Mouse (Mus musculus) urinary bladder, adult 2 months (tissue): Measurements from ENCODE around the gene Brd2. TPM values are rescaled to one million over a fixed set of nuclear protein-coding genes. Genes with fewer than 3 reads are reported as not detected.

ENCODE experiments used
- DNase-seq: peaks from one replicate; pipeline ENCODE4 v3.0.0; 2022; ENCODE audit warnings: low spot score
- polyA plus RNA-seq: library from polyadenylated mRNA; depleted of rRNA; stranded (reverse); fragments of >200 nt; gene quantifications from 2 replicates; pipeline ENCODE4 v1.2.3, GENCODE M21; 2012

Gene Brd2
- polyA plus RNA-seq, 1 experiment: 135 TPM

DNA sequence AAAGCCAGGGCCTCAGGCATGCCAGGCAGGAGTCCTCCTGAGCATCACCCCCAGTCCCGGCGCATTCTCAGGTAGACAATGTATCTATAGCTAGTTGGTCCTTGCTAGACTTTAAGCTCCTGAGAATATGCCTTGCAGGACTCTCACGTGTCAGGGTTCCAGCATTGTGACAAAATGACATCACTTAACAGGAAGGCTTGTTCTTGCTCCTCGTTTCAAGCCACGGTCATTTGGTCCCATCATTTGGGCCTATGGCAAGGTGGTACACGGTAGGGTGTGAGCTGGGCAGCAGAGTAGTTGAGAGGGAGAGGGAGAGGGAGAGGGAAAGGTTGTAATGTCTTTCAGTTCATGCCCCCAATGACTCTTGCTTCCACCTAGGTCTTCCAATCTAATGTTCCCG lies 9.5 kb upstream of the Brd2 start:
- DNase-seq: no peak

- DNase-seq: no peak
Measured at GRCm38 (mm10) chr17:34130073-34130947, 7.9 kb upstream of the Brd2 start.

DNA sequence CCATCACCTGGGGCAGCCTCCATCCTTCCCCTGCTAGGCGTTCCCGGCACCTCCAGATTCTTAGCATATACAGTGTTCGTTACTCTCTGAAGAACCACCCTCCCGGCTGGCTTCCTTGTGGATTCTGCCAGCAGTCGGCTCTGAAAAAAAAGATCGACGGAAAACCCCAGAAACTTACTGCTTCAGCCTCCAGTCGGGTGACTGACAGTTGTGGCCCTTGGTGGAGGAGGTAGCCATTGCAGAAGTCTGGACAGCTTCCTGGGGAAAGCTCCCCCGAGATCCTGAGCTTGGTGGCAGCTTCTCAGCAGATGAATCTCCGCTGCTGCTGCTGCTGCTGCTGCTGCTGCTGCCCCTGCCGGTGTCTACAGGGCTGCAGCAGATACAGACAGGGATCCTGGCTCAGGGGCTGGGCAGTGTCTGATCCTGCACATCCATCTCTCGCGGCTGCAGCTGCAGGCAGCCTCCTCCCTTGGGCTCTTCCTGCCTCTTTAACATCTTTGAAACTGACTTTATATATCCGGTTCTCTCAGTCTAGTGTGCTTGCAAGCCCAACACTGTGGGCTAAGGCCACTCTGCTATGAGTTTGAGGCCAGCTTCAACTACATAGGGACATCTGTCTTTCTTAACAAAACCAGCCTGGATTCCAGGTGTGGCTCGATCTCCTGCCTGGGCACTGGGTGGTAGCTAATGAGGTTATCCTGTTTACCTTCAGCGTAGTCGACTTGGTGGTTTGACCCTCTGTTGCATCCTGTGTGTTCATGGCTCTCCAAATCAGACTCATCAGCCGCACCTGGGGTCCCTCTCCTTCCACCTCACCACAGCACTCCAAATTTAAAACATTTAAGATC lies 6.7 kb upstream of the Brd2 start:
- DNase-seq: no peak

- no peak for DNase-seq
Measured at GRCm38 (mm10) chr17:34128264-34128937, 6.0 kb upstream of the Brd2 start.

GRCm38 (mm10) chr17:34127475-34127874 lies 5.0 kb upstream of the Brd2 start:
- DNase-seq: no peak

DNA sequence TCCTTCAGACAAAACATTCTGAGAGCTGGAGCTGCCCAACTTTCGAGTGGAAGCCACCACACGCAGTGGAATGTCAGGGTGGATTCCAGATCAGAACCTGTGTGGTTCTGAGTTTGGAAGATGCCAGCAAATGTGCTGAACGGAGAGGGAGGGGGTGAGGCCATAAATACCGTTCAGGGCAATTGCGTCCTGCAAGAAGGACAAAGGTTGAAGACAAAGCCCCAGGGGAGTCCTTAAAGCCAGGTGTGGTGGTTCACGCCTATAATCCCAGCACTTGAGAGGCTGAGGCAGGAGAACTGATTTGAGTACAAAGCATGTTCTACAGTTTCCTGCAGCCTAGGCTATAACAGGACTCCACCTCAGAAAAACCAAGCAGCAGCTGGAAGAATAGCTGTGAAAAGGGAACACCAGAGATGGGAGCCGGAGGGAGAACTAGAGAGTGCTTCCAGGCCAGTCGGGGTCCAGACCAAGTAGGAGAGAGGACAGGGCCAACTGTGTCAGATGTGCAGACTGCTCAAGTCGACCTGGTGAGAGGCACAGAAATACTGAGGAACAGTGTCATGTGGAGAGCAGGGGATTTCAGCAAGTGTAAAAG lies 4.5 kb upstream of the Brd2 start:
- no peak for DNase-seq

GRCm38 (mm10) chr17:34124649-34125048 lies 2.2 kb upstream of the Brd2 start:
- DNase-seq: no peak

DNA sequence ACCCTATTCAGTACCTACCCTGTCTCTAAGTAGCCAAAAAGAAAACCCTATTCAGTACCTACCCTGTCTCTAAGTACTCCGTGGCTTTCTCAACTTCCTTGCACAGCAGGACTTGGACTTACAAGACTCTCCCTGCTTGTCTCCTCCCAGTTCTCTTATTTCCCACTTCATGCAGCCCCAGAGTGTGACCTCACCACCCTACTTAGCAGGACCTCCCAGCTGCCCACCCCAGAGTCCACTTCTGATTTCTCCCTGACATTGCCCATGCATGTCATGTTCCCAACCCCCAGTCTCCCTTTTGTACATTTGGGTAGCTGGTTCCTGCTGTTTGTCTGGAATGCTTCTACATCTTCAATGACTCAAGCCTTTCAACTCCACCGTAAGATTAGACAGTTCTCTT lies 1.1 kb upstream of the Brd2 start:
- no peak for DNase-seq

DNA sequence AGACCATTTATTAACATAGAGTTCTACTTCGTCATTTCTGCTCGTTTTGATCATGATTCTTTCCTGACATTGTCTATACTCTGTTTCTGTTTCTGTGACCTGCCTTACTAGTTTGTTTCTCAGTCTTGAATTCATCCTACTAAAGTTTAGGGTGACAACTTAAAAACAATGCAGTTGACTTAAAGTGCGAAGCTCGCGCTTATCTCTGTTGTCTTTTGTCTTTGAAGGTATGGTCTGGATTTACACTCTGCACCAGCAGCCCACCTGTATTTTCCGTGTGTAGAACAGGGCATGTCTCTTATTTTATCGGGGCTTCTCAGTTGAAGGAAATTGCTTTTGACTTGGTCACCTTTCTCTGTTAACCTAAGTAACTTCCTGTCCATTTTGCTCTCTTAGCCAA lies 677 bp upstream of the Brd2 start:
- no peak for DNase-seq

GRCm38 (mm10) chr17:34121879-34122187 lies 601 bp downstream of the Brd2 start:
- no peak for DNase-seq

GRCm38 (mm10) chr17:34121172-34121878 lies 1.1 kb downstream of the Brd2 start:
- peak; percentile 86 for DNase-seq

DNA sequence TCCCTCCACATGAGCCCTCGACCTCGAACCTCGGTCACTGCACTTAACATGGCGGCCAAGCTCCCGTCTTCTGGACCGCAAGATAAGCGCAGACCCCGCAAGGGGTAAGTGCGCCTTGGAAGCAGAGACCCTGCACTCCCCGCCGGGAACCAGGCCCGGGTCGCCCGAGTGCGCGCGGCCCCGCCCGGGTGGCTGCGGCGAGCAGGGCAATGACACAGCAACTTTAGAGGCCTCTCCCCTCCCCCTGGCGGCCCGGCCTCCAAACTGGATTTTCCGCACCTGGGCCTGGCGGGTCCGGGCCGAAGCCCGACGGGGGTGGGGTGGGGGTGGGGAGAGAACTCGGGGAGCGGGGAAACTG lies 1.6 kb downstream of the Brd2 start:
- peak; percentile 87 for DNase-seq

GRCm38 (mm10) chr17:34120180-34120723 lies 2.2 kb downstream of the Brd2 start:
- DNase-seq: peak; percentile 74

DNA sequence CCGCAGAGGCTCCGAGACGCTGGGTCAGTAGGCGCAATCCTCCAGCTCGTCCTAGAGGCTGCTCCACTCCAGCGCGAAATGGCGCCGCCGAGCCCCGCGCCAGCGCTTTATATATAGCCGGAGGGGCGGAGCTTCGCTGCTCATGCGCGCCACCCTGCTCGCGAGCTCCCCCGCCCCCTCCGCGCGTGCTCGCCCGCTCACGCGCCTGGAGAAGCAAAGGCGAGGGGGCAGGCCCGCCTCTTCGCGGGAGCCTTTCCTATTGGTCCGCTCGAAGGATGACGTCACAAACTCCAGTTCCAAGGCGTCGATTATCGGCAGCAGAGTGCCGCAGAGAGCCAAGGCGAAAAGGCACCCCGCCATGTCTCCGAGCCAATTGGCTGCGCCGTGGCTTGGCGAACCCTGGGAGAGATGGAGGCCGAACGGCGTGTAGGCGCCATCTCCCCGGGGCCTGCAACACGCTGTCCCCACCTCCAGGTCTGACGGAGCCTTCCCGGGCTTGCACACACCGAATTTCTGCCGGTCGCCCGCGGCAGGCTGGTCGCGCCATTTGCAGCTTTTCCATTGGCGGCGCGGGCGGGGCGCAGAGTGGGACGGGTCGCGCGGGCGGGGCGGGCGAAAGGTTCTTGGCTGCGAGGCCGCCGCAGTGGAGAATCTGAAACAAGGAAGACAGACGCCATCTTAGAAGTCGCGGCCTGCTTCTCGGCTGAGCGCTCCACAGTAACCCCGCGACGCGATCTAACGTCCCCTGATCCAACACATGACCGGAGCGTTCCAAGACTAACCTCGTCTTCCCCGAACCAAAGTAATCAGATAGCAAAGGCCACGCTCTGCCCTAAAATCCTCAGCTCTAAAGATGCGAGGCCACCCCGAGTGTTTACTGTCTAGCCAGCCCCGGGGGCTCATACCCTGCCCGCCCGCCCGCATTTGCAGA lies 2.9 kb downstream of the Brd2 start, which contains the start of gene H2-DMa:
TSS of gene H2-DMa (plus strand) at position 293 of the 931 bp plus-strand sequence.
- peak; percentile 100 for DNase-seq

DNA sequence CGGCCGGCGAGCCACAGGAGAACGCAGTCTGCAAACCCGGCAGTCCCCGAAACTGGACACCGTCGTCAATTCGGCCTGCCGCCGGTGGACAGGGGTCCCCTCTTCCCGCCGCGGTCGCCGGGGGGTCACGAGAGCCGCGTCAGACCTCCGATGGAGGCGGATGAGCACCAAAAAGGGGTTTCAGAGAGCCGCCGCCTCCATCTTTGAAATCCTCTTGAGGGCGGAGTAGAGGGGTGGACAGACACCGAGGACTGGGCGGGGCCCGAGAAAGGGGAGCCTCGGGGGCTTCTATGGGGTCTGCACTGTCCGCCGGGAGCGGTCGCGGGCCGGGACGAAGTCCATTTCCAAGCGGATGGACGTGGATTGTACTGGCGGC lies 3.6 kb downstream of the Brd2 start:
- DNase-seq: no peak

DNA sequence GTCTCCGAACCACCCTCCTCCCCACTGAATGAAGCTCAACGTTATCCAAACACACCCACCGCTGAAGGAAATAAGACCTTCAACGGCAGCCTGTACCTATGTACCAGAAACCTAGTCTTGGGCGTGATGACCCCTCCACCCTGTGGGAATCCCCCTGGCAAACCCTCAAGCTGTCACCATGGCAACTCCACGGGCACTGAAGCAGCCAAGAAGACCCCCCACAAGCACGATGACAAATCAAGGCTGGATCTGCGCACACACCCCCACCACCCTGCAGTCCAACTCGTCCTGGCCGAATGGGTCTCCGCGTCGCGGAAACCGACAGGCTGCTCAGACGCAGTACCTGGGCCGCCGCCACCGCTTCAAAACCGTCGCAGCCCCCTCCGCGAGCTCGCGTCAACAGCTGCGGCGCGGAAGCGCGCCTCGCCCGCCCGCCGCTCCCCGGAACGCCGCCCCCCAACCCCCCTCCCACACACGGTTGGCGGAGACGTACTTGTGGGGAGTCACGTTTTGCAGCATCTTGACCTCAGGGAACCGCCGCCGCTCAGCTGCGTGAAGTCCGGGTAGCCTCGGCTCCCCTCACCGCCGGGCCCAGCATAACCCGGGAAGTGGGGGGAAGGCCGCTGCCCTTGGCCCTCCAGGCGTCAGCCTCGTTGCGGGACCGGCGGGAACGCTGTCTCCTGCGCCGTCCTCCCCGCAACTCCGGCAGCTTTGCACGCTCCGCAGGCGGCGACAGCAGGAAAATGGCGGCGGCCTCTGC lies 4.1 kb downstream of the Brd2 start:
- peak; percentile 38 for DNase-seq

DNA sequence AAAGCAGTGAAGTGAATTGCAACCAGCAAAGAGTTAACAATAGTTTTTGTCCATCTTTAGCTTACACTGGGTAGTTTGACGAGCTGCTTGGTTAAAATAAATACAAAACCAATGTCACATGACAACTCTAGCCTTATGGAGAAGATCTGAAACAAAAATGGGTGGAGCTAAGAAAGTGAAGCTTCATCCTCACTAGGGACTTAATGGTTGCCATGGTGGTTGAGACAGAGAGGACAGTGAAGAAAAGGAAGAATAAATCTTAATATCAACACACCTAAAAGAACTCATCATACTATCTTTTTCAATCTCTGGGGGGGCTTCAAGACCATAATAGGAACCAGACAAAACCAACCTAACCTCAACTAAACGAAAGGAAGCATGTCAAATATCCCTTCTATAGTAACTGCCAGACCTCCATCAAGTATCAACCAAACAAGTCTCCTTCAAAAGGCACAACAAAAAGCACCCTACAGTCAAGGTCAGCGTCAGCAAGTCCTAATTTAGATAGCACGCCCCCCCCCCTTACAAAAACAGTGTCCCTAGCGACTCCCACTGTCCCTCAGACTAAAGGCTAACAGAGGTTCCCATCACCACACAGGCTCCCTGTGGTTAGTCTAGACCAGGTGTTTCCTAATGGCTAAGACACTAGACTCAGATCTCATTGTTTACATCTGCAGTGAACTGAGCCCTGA lies 4.9 kb downstream of the Brd2 start:
- no peak for DNase-seq

DNA sequence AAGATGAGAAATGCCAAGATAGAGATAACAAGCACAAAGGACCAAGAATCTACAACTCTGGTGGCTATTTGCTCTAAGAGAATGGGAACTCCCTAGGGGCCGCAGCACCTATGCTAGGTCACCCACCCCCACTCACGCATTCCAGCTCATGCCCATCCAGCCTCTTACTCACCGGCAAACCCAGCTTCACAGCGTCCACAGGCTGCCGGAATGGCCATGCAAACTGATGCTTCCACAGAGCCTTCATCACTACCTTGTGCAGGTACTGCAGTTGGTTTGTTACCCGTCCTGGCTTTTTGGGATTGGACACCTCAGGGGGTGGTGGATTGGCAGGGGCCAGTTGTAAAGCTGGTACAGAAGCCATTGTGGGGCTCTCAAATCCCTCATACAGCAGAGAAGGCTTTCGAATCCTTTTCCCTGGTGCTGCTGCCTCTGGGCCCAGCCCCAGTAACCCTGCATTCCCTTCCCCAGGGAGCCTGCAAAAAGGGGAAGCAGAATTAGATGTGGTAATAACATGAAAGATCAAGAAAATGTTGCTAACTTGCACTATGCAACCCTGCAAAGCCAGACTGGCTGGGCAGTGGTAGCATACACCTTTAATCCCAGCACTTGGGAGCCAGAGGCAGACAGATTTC lies 5.6 kb downstream of the Brd2 start:
- no peak for DNase-seq
